Mouse (Mus musculus): ENCODE measurements around the gene Ly6c2. TPM values are rescaled to one million over a fixed set of nuclear protein-coding genes. Genes with fewer than 3 reads are reported as not detected.
"Not testable (repeated sequence)": the region's sequence is repeated elsewhere in the genome, so short reads cannot be mapped to it uniquely, and the experiment has no call there.

Ly6c2 gene
- polyA plus RNA-seq, 1 experiment, result 15.2 TPM

GRCm38 (mm10) chr15:75062030-75062574 is 49.7 kb downstream of the Ly6c2 start:
- H3K27ac ChIP-seq (ENCODE audit: insufficient read depth, low read depth, low read length); H3K27me3 ChIP-seq (ENCODE audit: control insufficient read depth, insufficient read depth, low read length); H3K4me3 ChIP-seq (ENCODE audit: low read depth, low read length); H3K36me3 ChIP-seq (ENCODE audit: control insufficient read depth, insufficient read depth, low read length); H3K4me1 ChIP-seq (ENCODE audit: control insufficient read depth, insufficient read depth, insufficient read length, low read length): not testable (repeated sequence)
- TF ChIP-seq CTCF (IDR thresholded peaks at IDR 0.05; ENCODE audit: extremely low read depth, insufficient read length, insufficient replicate concordance, low read depth, low read length), result peak; percentile 63; the same call in 1 of the 2 replicates
- WGBS, result 36% methylated on average over 6 of the region's 6 CpGs

GRCm38 (mm10) chr15:75060505-75060904 is 51.3 kb downstream of the Ly6c2 start:
- TF ChIP-seq CTCF (IDR thresholded peaks at IDR 0.05; ENCODE audit: extremely low read depth, insufficient read length, insufficient replicate concordance, low read depth, low read length), result peak; percentile 64; the same call in 1 of the 2 replicates
- no peak for TF ChIP-seq POLR2A (IDR thresholded peaks at IDR 0.05; ENCODE audit: low read depth, low read length)
- no peaks in the 10 kb centered on the region for H3K36me3 ChIP-seq (ENCODE audit: control insufficient read depth, insufficient read depth, low read length)
- no peak overlapping the region for H3K27ac ChIP-seq (ENCODE audit: insufficient read depth, low read depth, low read length)
- no peaks in the 10 kb centered on the region for H3K4me1 ChIP-seq (ENCODE audit: control insufficient read depth, insufficient read depth, insufficient read length, low read length)
- no peaks in the 10 kb centered on the region for H3K27me3 ChIP-seq (ENCODE audit: control insufficient read depth, insufficient read depth, low read length)
- no peak overlapping the region for H3K4me3 ChIP-seq (ENCODE audit: low read depth, low read length)

Other genes starting within 250 kb of the Ly6c2 start
- 73.0 and 665 TPM in 2 replicates for gene 2010109I03Rik, start 214.9 kb downstream of the Ly6c2 start, polyA plus RNA-seq (2012; rRNA removed)
- gene Ly6i, start 128.5 kb downstream of the Ly6c2 start, polyA plus RNA-seq (2012; rRNA removed), result 0.08 and 0.13 TPM in 2 replicates
- 15.1 and 29.8 TPM in 2 replicates for gene Ly6a, start 113.9 kb downstream of the Ly6c2 start, polyA plus RNA-seq (2012; rRNA removed)
- 37.5 and 72.2 TPM in 2 replicates for gene Ly6c1, start 63.1 kb downstream of the Ly6c2 start, polyA plus RNA-seq (2012; rRNA removed)
- not detected in 2 replicates for gene Ly6g, start 43.3 kb upstream of the Ly6c2 start, polyA plus RNA-seq (2012; rRNA removed)
- gene BC025446, start 104.4 kb upstream of the Ly6c2 start, polyA plus RNA-seq (2012; rRNA removed), result 29.5 and 45.6 TPM in 2 replicates
- gene Ly6f, start 156.5 kb upstream of the Ly6c2 start, polyA plus RNA-seq (2012; rRNA removed), result not detected in 2 replicates

Data from small intestine, adult 2 months (tissue).